Mouse (Mus musculus): ENCODE data around the gene Gramd2. TPM values are rescaled to one million over a fixed set of nuclear protein-coding genes. Genes with fewer than 3 reads are reported as not detected.

Gene Gramd2
- 1 to 10 TPM in 1 of 2 experiments, under 1 TPM in 1; 0.61 to 1.6 TPM for polyA plus RNA-seq (2012; fragmentation: generic; extraction: Trizol)

GRCm38 (mm10) chr9:59679678-59680533 is at the start of gene Gramd2:
Gene Gramd2 (plus strand): TSS chr9:59680144.

DNA sequence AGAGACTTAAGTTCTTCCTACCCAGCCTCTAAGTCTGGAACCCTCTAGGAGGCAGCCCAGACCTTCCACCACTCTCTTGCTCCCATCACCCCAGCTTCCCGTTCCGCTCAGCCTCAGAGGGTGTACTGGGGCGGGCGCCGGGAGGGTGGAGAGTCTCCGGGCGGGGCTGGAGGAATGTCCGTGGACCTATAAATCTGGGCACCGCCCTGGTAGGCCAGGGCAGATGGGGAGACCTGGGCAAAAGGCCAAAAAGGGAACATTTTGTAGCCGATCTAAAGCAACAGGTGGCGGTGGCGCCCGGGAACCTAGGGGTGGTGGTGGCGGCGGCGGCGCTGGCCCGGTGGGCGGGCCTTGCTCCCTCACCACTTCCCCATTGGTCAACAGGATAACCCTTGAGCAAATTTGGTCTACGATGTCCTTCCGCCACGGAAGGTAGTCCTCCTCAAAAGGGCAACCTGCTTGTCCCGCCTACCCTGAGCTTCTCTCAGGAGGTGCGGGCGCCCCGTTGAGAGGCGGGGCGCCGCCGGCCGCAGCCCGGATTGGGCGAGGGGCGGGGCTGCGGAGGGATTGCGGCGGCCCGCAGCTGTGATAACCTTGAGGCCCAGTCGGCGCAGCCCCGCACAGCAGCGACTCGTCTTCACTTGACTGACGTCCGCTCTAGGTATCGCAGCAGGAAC is 23.8 kb upstream of the Gramd2 start, which contains the start of gene Pkm:
Gene Pkm, plus strand, starts transcription at position 411 of the 677 bp plus-strand sequence.

DNA sequence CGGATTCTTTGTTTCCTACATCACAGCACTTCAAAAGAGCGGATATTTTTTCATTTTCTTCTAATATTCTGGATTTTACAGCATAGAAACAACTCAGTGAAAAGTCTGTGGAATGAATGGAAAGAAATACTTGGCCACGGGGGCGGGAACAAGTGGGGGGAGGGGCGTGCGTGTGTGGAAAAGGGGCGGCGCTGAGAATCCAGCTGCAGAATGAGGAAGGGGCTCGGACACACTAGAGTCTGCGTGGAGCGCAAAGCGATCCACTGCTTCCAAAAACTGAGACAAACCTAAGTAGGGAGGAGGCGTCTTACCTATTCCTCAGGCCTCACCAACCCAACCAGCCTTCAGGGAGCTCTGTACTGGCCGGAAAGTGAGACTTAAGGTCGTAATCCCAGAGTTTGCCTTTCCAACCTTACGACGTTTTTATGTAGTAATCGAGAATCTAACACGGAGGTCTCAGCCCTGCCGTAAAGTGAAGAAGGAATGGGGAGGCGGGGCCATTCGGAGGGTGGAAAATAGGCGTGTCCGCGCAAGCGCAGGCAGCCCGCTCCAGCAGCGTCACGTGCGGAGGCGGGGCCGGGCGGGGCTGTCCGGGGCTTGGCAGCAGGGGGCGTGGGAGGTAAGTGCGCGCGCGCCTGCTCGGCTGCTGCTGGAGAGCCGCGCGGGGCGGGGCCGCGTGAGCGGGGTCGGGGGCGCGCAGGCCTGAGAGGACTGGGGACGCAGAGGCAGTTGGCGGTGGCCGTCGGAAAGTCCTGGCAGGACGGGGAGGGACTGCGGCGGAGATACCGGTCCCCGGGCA is 70.5 kb downstream of the Gramd2 start, which contains the start of the genes Senp8 and Myo9a:
Gene Senp8, minus strand, starts transcription at position 444 of the 799 bp plus-strand sequence.
Gene Myo9a, plus strand, starts transcription at position 630 of the 799 bp plus-strand sequence.

Other genes starting within 250 kb of the Gramd2 start
- gene Arih1, start 193.5 kb upstream of the Gramd2 start, polyA plus RNA-seq (2012; fragmentation: generic; extraction: Trizol), result 10 to 100 TPM in 1 of 2 experiments, 1 to 10 TPM in 1; 1.1 to 13.3 TPM
- 100 to 1,000 TPM in 1 of 2 experiments, 10 to 100 TPM in 1; 66.9 to 161 TPM for gene Hexa, start 140.6 kb upstream of the Gramd2 start, polyA plus RNA-seq (2012; fragmentation: generic; extraction: Trizol)
- gene Tmem202, start 140.3 kb upstream of the Gramd2 start, polyA plus RNA-seq (2012; fragmentation: generic; extraction: Trizol), result 1 to 10 TPM in 1 of 2 experiments, under 1 TPM in 1; 0.53 to 1.6 TPM
- gene Celf6, start 102.2 kb upstream of the Gramd2 start, polyA plus RNA-seq (2012; fragmentation: generic; extraction: Trizol), result under 1 TPM in 1 of 2 experiments, not detected in 1; 0.02 TPM
- gene Parp6, start 62.9 kb upstream of the Gramd2 start, polyA plus RNA-seq (2012; fragmentation: generic; extraction: Trizol), result 10 to 100 TPM in 1 of 2 experiments, 1 to 10 TPM in 1; 3.0 to 13.3 TPM
- gene Pkm, start 23.8 kb upstream of the Gramd2 start, polyA plus RNA-seq (2012; fragmentation: generic; extraction: Trizol), result 1,000 to 10,000 TPM; 1,007 to 3,243 TPM
- 1 to 10 TPM in 1 of 2 experiments, under 1 TPM in 1; 0.27 to 2.0 TPM for gene Senp8, start 70.6 kb downstream of the Gramd2 start, polyA plus RNA-seq (2012; fragmentation: generic; extraction: Trizol)
- 1 to 10 TPM in 1 of 2 experiments, under 1 TPM in 1; 0.07 to 1.1 TPM for gene Myo9a, start 70.8 kb downstream of the Gramd2 start, polyA plus RNA-seq (2012; fragmentation: generic; extraction: Trizol)